Mouse (Mus musculus): ENCODE results near the gene Olfr56.

GRCm38 (mm10) chr11:49183172-49183571 lies 204.5 kb downstream of the Olfr56 start:
- TF ChIP-seq POLR2A (IDR thresholded peaks at IDR 0.05; ENCODE audit: borderline replicate concordance, insufficient read depth, low read length) (no peak), CTCF (IDR thresholded peaks at IDR 0.05; ENCODE audit: borderline replicate concordance, insufficient read depth, low read depth, low read length) (no peak)

Data from cerebellum, adult 2 months (tissue).